Mouse (Mus musculus): ENCODE data around the gene Ptpra.

- 0 out of 2 replicates have a peak, but pooled peaks have one; percentile 5 for TF ChIP-seq CTCF (IDR thresholded peaks at IDR 0.05; ENCODE audit: low read depth)
- TF ChIP-seq EP300 (IDR thresholded peaks at IDR 0.05; ENCODE audit: low read depth), result no peak
Observed at GRCm38 (mm10) chr2:130558015-130558414, 107.9 kb downstream of the Ptpra start.
